Comparison of ENCODE assay signal across 1 mouse cellular context in the genomic region with DNA sequence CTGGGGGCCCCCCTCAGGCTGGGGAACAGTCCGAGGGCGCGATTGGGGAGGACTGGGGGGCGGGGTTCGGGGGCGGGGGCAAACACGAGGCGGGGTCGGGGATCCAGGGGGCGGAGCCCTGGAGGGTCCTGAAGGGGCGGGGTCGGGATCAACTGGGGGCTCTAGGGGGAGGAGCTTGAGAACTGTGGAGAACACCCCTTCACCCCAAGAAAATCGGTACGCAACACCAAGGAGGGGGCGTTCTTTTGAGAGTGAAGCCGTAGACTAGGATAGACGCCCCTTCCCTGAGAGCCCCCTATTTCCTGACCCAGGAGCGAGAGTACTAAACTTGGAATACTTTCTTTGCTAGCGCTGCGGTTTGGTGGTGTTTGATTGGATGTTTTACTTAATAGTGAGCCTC.
TF ChIP-seq lines count a peak whose summit lies in the region.

No protein-coding gene starts in this region.

TF ChIP-seq in CH12.LX, 34 proteins besides CTCF, POLR2A, EP300 and RAD21:
- TF ChIP-seq JUN (IDR thresholded peaks at IDR 0.05; ENCODE audit: insufficient read depth, low read depth, low read length): no peak
- no peak for TF ChIP-seq RCOR1 (conservative IDR thresholded peaks at IDR 0.05; ENCODE audit: low read depth, low read length)
- TF ChIP-seq KAT2A (IDR thresholded peaks at IDR 0.05; ENCODE audit: insufficient replicate concordance, low read length): no peak
- no peak for TF ChIP-seq SIN3A (IDR thresholded peaks at IDR 0.05; ENCODE audit: low read length)
- no peak for TF ChIP-seq TCF12 (IDR thresholded peaks at IDR 0.05; ENCODE audit: low read depth, low read length)
- TF ChIP-seq ZC3H11A (IDR thresholded peaks at IDR 0.05; ENCODE audit: low read depth, low read length): no peak
- no peak for TF ChIP-seq MXI1 (IDR thresholded peaks at IDR 0.05; ENCODE audit: low read depth, low read length)
- no peak for TF ChIP-seq TBP (conservative IDR thresholded peaks at IDR 0.05; ENCODE audit: low read depth, low read length)
- no peak for TF ChIP-seq MAZ (IDR thresholded peaks at IDR 0.05; ENCODE audit: low read depth, low read length)
- TF ChIP-seq CHD1 (IDR thresholded peaks at IDR 0.05; ENCODE audit: low read depth, low read length): no peak
- TF ChIP-seq MAX (IDR thresholded peaks at IDR 0.05; ENCODE audit: low read length): no peak
- TF ChIP-seq UBTF (IDR thresholded peaks at IDR 0.05; ENCODE audit: low read depth, low read length): no peak
- no peak for TF ChIP-seq USF1 (IDR thresholded peaks at IDR 0.05; ENCODE audit: low read depth, low read length)
